Mouse (Mus musculus): Measurements from ENCODE around the gene AU040320. TPM values are rescaled to one million over a fixed set of nuclear protein-coding genes. Genes with fewer than 3 reads are reported as not detected.

AU040320 gene
- total and polyA plus RNA-seq, 3 experiments = 26.7 to 35.5 (median 27.6) TPM

GRCm38 (mm10) chr4:126741448-126741847 lies 11.9 kb upstream of the AU040320 start:
- Histone ChIP-seq H3K36me3 (ENCODE audit: control insufficient read depth, insufficient read depth, low read length) (no peaks in the 10 kb centered on the region), H3K79me2 (replicated peaks; ENCODE audit: control insufficient read depth, insufficient read depth, low read length) (no peaks in the 10 kb centered on the region), H3K9ac (ENCODE audit: low read depth, low read length) (no peak overlapping the region), H3K27ac (no peak overlapping the region), H3K4me1 (ENCODE audit: control insufficient read depth, insufficient read depth, low read length) (no peaks in the 10 kb centered on the region), H3K27me3 (ENCODE audit: control insufficient read depth, insufficient read depth, low read length) (peaks cover 5% of the 10 kb centered on the region; the same call in 1 of the 2 replicates), H3K4me3 (no peak overlapping the region)
- intact Hi-C loops (cut with DNase I) = loop anchor here (1.0 to 2.0 kb wide), 3 partner anchors 109 to 187 kb away; no protein-coding TSS in a partner anchor
- peak; percentile 75 to 82 for DNase-seq
- TF ChIP-seq POLR2A (IDR thresholded peaks at IDR 0.05; ENCODE audit: insufficient read depth, low read depth, low read length) (no peak), EP300 (IDR thresholded peaks at IDR 0.05; ENCODE audit: insufficient read depth, low read depth, low read length) (0 out of 2 replicates have a peak, but pooled peaks have one; percentile 35), CTCF (IDR thresholded peaks at IDR 0.05) (peak; percentile 99; the same call in 1 of the 2 replicates)
- 5% methylated on average over 12 of the region's 12 CpGs for WGBS

- no peak overlapping the region for H3K9ac ChIP-seq (ENCODE audit: low read depth, low read length)
- no peak overlapping the region for H3K27ac ChIP-seq
- H3K4me1 ChIP-seq (ENCODE audit: control insufficient read depth, insufficient read depth, low read length) = no peaks in the 10 kb centered on the region
- H3K36me3 ChIP-seq (ENCODE audit: control insufficient read depth, insufficient read depth, low read length) = no peaks in the 10 kb centered on the region
- peaks cover 1% of the 10 kb centered on the region; the same call in 1 of the 2 replicates for H3K27me3 ChIP-seq (ENCODE audit: control insufficient read depth, insufficient read depth, low read length)
- 31% methylated on average over 2 of the region's 2 CpGs for WGBS
- no peaks in the 10 kb centered on the region for H3K79me2 ChIP-seq (replicated peaks; ENCODE audit: control insufficient read depth, insufficient read depth, low read length)
- DNase-seq = no peak
- intact Hi-C loops (cut with DNase I) = no loop called here
- no peak overlapping the region for H3K4me3 ChIP-seq
- TF ChIP-seq CTCF (IDR thresholded peaks at IDR 0.05) (no peak), EP300 (IDR thresholded peaks at IDR 0.05; ENCODE audit: insufficient read depth, low read depth, low read length) (no peak), POLR2A (IDR thresholded peaks at IDR 0.05; ENCODE audit: insufficient read depth, low read depth, low read length) (no peak)
These were observed 10.4 kb upstream of the AU040320 start for GRCm38 (mm10) chr4:126742976-126743375.

GRCm38 (mm10) chr4:126743713-126744112 lies 9.6 kb upstream of the AU040320 start:
- Histone ChIP-seq H3K27ac (no peak overlapping the region), H3K4me1 (ENCODE audit: control insufficient read depth, insufficient read depth, low read length) (no peaks in the 10 kb centered on the region), H3K27me3 (ENCODE audit: control insufficient read depth, insufficient read depth, low read length) (no peaks in the 10 kb centered on the region), H3K9ac (ENCODE audit: low read depth, low read length) (no peak overlapping the region), H3K4me3 (no peak overlapping the region), H3K36me3 (ENCODE audit: control insufficient read depth, insufficient read depth, low read length) (no peaks in the 10 kb centered on the region), H3K79me2 (replicated peaks; ENCODE audit: control insufficient read depth, insufficient read depth, low read length) (no peaks in the 10 kb centered on the region)
- TF ChIP-seq EP300 (IDR thresholded peaks at IDR 0.05; ENCODE audit: insufficient read depth, low read depth, low read length) (no peak), POLR2A (IDR thresholded peaks at IDR 0.05; ENCODE audit: insufficient read depth, low read depth, low read length) (no peak), CTCF (IDR thresholded peaks at IDR 0.05) (no peak)
- DNase-seq = no peak
- intact Hi-C loops (cut with DNase I) = loop anchor here (2.0 kb wide), 1 partner anchor 97 kb away; no protein-coding TSS in a partner anchor
- 51% methylated on average over 11 of the region's 11 CpGs for WGBS

GRCm38 (mm10) chr4:126744831-126745230 lies 8.5 kb upstream of the AU040320 start:
- Histone ChIP-seq H3K9ac (ENCODE audit: low read depth, low read length) (no peak overlapping the region), H3K36me3 (ENCODE audit: control insufficient read depth, insufficient read depth, low read length) (no peaks in the 10 kb centered on the region), H3K4me3 (no peak overlapping the region), H3K79me2 (replicated peaks; ENCODE audit: control insufficient read depth, insufficient read depth, low read length) (no peaks in the 10 kb centered on the region), H3K27me3 (ENCODE audit: control insufficient read depth, insufficient read depth, low read length) (no peaks in the 10 kb centered on the region), H3K27ac (no peak overlapping the region), H3K4me1 (ENCODE audit: control insufficient read depth, insufficient read depth, low read length) (peaks cover 2% of the 10 kb centered on the region; the same call in 1 of the 2 replicates)
- WGBS = 93% methylated on average over 14 of the region's 14 CpGs
- TF ChIP-seq EP300 (IDR thresholded peaks at IDR 0.05; ENCODE audit: insufficient read depth, low read depth, low read length) (no peak), CTCF (IDR thresholded peaks at IDR 0.05) (no peak), POLR2A (IDR thresholded peaks at IDR 0.05; ENCODE audit: insufficient read depth, low read depth, low read length) (no peak)
- no peak for DNase-seq
- intact Hi-C loops (cut with DNase I) = loop anchor here (2.0 kb wide), 1 partner anchor 96 kb away; no protein-coding TSS in a partner anchor

- intact Hi-C loops (cut with DNase I) = loop anchor here (2.0 kb wide), 1 partner anchor 95 kb away; no protein-coding TSS in a partner anchor
- 53% methylated on average over 13 of the region's 13 CpGs for WGBS
- H3K36me3 ChIP-seq (ENCODE audit: control insufficient read depth, insufficient read depth, low read length) = no peaks in the 10 kb centered on the region
These were observed 7.7 kb upstream of the AU040320 start for GRCm38 (mm10) chr4:126745506-126746193.

More at GRCm38 (mm10) chr4:126745506-126746193, 7.7 kb upstream of the AU040320 start:
- peak; percentile 37 to 59 for DNase-seq
- Histone ChIP-seq H3K4me1 (ENCODE audit: control insufficient read depth, insufficient read depth, low read length) (peaks cover 2% of the 10 kb centered on the region; the same call in 1 of the 2 replicates), H3K4me3 (no peak overlapping the region), H3K27me3 (ENCODE audit: control insufficient read depth, insufficient read depth, low read length) (no peaks in the 10 kb centered on the region), H3K79me2 (replicated peaks; ENCODE audit: control insufficient read depth, insufficient read depth, low read length) (no peaks in the 10 kb centered on the region), H3K9ac (ENCODE audit: low read depth, low read length) (no peak overlapping the region), H3K27ac (no peak overlapping the region)
- TF ChIP-seq CTCF (IDR thresholded peaks at IDR 0.05) = peak; percentile 80
- no peak for TF ChIP-seq EP300 (IDR thresholded peaks at IDR 0.05; ENCODE audit: insufficient read depth, low read depth, low read length)
- TF ChIP-seq POLR2A (IDR thresholded peaks at IDR 0.05; ENCODE audit: insufficient read depth, low read depth, low read length) = no peak
